Mouse (Mus musculus) lung, postnatal 36 days (tissue): Measurements from ENCODE around the gene Ptpn13.

Experiments used
- DNase-seq: peaks from one replicate; pipeline ENCODE4 v3.0.0; 2022; ENCODE audit warnings: mixed read lengths

Ptpn13 gene

GRCm38 (mm10) chr5:103424678-103425319, at the start of gene Ptpn13:
Gene Ptpn13 (plus strand): TSS chr5:103425192.
- DNase-seq = peak; percentile 95

GRCm38 (mm10) chr5:103375226-103375625, 49.8 kb upstream of the Ptpn13 start:
- DNase-seq = no peak

- no peak for DNase-seq
These were observed 48.4 kb upstream of the Ptpn13 start for GRCm38 (mm10) chr5:103376354-103377295.

GRCm38 (mm10) chr5:103377493-103378130, 47.4 kb upstream of the Ptpn13 start:
- no peak for DNase-seq

GRCm38 (mm10) chr5:103380785-103381527, 44.0 kb upstream of the Ptpn13 start:
- DNase-seq = no peak

GRCm38 (mm10) chr5:103382951-103383350, 42.0 kb upstream of the Ptpn13 start:
- no peak for DNase-seq

- DNase-seq = no peak
These were observed 41.0 kb upstream of the Ptpn13 start for GRCm38 (mm10) chr5:103384021-103384420.

- DNase-seq = peak; percentile 87
These were observed 37.4 kb upstream of the Ptpn13 start for GRCm38 (mm10) chr5:103387540-103388026.

GRCm38 (mm10) chr5:103389415-103389814, 35.6 kb upstream of the Ptpn13 start:
- peak; percentile 21 for DNase-seq

- DNase-seq = no peak
These were observed 31.8 kb upstream of the Ptpn13 start for GRCm38 (mm10) chr5:103393220-103393619.

- no peak for DNase-seq
These were observed 31.2 kb upstream of the Ptpn13 start for GRCm38 (mm10) chr5:103393752-103394151.

- no peak for DNase-seq
These were observed 29.3 kb upstream of the Ptpn13 start for GRCm38 (mm10) chr5:103395683-103396082.

GRCm38 (mm10) chr5:103397429-103397828, 27.6 kb upstream of the Ptpn13 start:
- DNase-seq = no peak

GRCm38 (mm10) chr5:103404213-103404968, 20.6 kb upstream of the Ptpn13 start:
- DNase-seq = no peak

- no peak for DNase-seq
These were observed 19.1 kb upstream of the Ptpn13 start for GRCm38 (mm10) chr5:103405921-103406320.

GRCm38 (mm10) chr5:103412020-103412747, 12.8 kb upstream of the Ptpn13 start:
- DNase-seq = no peak

- no peak for DNase-seq
These were observed 10.4 kb upstream of the Ptpn13 start for GRCm38 (mm10) chr5:103414542-103414941.

- DNase-seq = no peak
These were observed 7.0 kb upstream of the Ptpn13 start for GRCm38 (mm10) chr5:103418009-103418408.

- no peak for DNase-seq
These were observed 6.1 kb upstream of the Ptpn13 start for GRCm38 (mm10) chr5:103418886-103419285.

GRCm38 (mm10) chr5:103420568-103420967, 4.4 kb upstream of the Ptpn13 start:
- peak; percentile 81 for DNase-seq

GRCm38 (mm10) chr5:103422609-103423008, 2.4 kb upstream of the Ptpn13 start:
- no peak for DNase-seq
